Mouse (Mus musculus): ENCODE data around the gene Hadhb.

The Hadhb gene

GRCm38 (mm10) chr5:30154474-30155394 is at the start of gene Hadhb, which contains the start of gene Hadha:
TSS of gene Hadhb (plus strand) at chr5:30155248.
TSS of gene Hadha (minus strand) at chr5:30155162.
- DNase-seq (ENCODE audit: low spot score): peak; percentile 87

DNA sequence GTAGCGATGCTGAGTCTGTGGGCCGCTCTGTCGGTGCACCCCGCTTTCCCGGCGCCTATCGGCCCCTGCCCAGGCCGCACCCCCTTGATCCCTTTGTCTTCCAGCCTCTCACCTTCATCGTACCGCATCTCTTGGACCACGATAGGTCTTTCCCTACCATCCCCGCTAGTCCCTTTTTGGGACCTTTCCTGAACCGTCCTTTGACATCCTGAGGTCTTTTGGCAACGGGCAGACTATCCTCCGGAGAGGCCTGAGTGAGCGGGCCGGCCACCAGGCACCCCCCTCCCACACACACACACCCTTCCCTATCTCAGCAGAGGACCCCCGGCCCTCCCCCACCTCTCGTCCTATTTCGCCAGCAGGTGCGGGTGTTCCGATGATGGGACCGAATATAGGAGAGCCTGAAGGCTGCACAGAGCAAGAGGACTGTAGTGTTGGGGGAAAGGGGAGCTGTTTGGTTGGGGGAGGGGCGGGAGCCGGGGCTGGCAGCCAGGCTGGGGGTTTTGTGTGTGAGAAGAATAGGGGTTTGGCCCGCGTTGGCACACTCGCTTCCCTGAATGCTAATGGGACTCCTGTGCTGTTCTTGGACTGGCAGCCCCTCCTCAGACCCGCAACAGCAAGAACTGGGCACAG is 49.3 kb upstream of the Hadhb start, which contains the start of gene 3110082J24Rik:
Gene 3110082J24Rik (minus strand): TSS at position 419 of the 633 bp plus-strand sequence.
- DNase-seq (ENCODE audit: low spot score): no peak

DNA sequence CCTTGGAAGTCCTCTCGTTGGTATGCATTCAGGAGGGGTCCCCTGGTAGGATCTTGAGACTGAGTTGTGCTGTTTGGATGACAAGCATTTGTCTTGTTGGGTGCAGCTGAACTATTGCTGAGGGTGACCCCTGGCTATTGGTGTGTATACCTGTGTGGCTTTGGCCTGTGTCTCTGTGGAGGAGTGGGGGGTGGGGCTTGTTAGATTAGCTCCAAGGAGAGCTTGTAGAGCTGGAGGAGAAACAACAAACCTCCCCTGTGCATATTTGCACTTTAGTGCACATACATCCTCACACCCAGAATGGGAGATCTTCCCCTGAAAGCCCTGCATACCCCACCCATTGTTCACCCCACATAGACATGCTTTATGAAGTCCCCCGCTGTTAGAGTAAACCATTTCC is 48.3 kb upstream of the Hadhb start:
- no peak for DNase-seq (ENCODE audit: low spot score)

DNA sequence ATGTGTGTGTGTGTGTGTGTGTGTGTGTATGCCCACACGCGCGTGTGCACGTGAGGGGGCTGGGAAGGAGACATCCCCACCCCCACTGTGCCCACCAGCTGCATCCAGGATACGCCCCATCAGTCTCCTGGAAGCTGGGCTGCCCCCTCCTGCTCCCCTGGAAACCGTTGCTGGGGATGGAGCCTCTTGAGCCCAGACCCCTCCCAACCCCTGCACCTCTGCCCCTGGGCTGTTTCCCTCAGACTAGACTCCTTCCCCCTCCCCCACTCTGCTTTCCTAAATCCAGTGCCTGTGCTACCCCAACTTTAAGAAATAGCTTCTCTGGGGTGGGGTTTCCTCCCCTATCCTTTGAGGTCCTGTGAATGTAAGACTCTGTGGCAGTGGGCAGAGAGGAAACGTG is 47.9 kb upstream of the Hadhb start:
- no peak for DNase-seq (ENCODE audit: low spot score)

GRCm38 (mm10) chr5:30107611-30108041 is 47.4 kb upstream of the Hadhb start:
- DNase-seq (ENCODE audit: low spot score): no peak

DNA sequence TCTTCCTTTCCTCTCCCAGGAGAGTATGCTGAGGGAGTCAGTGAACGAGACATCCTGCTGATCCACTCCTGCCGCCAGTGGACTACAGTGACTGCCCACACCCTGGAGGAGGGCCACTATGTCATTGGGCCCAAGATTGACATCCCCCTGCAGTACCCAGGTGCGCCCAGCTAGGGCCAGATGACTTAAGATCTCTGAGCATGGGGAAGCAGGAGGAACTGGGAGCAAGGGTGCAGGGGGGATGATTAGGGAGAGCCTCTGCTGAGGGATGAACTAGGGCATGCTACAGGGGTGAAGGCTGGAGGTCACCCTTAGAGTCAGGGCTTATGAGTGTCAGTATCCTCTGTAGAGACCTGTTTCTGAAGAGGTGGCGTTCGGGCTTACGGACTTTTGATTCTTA is 46.8 kb upstream of the Hadhb start:
- no peak for DNase-seq (ENCODE audit: low spot score)

GRCm38 (mm10) chr5:30109899-30110298 is 45.1 kb upstream of the Hadhb start:
- no peak for DNase-seq (ENCODE audit: low spot score)

DNA sequence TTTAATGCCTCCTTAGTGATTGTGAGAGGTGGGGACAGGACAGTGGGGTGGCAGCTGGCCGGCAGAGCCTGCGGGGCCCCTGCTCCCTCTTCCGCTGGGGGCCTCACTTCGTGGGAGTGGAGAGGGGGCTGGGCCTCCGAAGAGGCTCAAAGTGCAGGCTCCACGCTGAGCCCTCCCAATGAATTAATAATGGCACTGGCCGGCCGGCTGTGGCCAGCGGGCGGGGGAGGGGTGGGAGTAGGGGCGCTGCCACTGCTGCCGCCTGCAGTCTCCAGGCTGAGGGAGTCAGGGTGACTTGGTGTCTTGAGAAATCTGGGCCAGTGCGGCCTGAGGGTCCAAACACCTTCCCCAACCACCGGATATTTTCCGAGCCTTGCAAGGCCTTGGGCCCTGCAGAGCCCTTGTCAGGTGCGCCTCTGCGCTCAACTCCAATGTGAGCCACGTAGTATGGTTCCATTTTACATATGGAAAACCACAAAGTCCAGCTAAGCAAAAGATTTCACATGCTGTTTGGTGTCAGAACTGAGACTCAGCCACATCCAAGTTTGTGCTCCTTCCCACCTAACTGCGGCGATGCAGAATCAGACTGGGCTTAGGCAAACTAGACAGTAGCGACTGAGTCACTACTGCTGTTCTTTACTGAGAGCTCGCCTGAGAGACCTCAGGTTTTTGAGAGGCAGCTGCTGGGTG is 44.5 kb upstream of the Hadhb start:
- no peak for DNase-seq (ENCODE audit: low spot score)

DNA sequence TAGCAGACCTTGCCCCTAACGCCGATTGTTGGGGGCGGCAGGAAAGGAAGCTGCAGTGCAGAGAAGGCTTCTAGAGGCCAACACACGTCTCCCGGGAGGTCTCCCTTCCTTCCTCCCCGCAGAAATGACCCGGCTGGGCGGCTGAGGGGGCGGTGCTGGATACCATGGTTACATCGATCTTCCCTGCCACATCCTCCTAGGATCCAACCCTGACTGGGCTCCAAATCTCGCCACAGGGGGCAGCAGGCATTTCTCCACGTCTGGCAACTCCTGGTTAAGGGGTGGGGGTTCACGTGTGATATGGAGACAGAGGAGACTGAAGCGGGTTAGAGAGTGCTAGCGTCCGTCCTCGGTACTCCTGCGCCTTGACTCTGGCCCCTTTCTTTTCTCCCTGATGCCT is 43.9 kb upstream of the Hadhb start:
- DNase-seq (ENCODE audit: low spot score): no peak

GRCm38 (mm10) chr5:30111771-30112170 is 43.3 kb upstream of the Hadhb start:
- no peak for DNase-seq (ENCODE audit: low spot score)

- DNase-seq (ENCODE audit: low spot score): no peak
These were observed 42.4 kb upstream of the Hadhb start for GRCm38 (mm10) chr5:30112533-30113068.

GRCm38 (mm10) chr5:30113881-30114760 is 40.9 kb upstream of the Hadhb start:
- no peak for DNase-seq (ENCODE audit: low spot score)

DNA sequence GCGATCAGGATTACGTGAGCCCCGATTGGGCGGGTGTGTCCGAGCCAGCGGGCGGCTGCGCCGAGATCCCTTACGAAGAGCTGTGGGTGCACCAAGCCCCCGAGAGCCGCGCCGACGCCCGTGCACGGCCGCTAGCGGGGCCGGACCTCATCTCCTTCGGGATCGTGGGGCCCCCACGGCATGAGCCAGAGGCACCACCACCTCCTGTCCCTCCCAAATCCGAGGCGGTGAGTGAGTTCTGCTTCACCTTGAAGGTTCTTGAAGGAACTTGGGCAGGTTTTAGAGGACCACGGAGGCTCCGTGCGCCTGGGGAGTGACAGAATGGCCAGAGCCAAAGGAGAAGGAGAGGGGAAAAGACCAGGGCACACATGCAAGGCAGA is 40.3 kb upstream of the Hadhb start:
- no peak for DNase-seq (ENCODE audit: low spot score)

DNA sequence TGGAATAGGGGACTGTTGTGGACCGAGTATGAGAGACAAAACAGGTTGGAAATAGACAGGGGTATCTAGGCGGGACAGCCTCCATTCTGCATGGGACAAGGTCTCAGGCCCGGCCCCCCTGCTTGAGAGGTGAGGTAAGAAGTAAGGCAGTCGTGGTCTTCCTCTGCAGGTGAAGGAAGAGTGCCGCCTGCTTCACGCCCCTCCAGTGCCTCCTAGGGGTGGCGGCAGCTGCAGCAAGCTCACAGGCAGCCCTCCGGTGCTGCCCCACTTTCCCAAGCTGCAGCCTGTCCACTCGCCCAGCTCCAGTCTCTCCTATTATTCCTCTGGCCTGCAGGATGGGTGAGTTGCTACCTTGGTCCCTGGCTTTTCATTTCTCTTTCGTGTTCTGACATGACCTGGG is 39.3 kb upstream of the Hadhb start:
- no peak for DNase-seq (ENCODE audit: low spot score)

- DNase-seq (ENCODE audit: low spot score): no peak
These were observed 37.0 kb upstream of the Hadhb start for GRCm38 (mm10) chr5:30118018-30118417.

GRCm38 (mm10) chr5:30119163-30119562 is 35.9 kb upstream of the Hadhb start:
- no peak for DNase-seq (ENCODE audit: low spot score)

DNA sequence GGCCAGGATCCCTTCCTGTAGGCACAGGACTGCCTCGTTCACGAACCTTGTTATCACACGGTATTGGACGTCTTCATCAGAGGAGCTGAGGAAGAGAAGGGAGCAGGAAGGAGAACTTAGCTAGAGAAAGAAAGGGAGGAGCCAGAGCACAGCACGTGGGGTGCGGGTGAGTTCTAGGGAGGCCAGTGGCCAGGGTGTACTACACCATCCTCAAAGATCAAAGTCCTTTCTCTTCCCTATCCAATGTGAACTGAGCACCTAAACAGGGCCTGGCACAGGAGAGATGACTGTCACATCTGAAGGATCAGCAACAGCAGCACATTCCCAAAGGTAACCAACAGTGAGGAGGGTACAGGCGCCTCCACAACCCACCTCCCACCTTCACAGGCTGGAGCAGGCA is 34.9 kb upstream of the Hadhb start:
- DNase-seq (ENCODE audit: low spot score): no peak

DNA sequence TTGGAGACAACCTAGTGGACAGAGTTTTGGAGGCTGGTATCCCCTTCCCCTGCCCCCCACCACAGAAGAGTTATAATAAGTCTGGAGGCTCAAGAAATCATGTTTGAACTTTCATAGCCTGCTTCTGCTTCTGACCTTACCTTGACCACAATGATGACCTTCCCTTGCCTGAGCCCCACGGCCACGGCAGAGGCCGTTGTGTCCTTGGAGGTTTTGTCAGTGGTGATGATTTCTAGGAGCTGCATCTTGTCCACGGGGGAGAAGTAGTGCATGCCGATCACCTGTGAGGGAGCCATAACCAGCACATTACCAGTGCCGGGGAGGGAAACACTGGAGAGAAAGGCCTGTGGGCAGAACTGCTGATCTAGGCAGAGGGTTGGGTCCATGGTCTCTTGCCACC is 32.6 kb upstream of the Hadhb start:
- DNase-seq (ENCODE audit: low spot score): no peak

GRCm38 (mm10) chr5:30125587-30125986 is 29.5 kb upstream of the Hadhb start:
- DNase-seq (ENCODE audit: low spot score): peak; percentile 34

DNA sequence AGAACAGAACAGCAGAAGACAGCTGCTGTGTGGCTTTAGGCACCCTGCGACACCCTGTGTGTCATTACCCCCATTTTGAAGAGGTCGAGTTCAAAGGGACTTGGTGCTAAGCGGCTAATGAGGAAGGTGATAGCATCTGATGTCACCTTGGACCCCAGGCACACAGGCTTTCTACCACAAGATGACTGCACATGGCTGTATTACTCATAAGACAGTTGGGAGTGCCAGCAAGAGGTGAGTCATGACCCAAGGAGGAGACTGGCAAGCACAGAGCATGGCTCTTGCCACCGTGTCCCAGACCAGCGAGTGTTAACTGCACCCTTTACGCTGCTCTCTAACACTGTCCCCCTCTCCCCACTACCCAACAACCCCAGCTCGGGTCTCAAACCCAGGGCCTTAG is 28.3 kb upstream of the Hadhb start:
- no peak for DNase-seq (ENCODE audit: low spot score)

DNA sequence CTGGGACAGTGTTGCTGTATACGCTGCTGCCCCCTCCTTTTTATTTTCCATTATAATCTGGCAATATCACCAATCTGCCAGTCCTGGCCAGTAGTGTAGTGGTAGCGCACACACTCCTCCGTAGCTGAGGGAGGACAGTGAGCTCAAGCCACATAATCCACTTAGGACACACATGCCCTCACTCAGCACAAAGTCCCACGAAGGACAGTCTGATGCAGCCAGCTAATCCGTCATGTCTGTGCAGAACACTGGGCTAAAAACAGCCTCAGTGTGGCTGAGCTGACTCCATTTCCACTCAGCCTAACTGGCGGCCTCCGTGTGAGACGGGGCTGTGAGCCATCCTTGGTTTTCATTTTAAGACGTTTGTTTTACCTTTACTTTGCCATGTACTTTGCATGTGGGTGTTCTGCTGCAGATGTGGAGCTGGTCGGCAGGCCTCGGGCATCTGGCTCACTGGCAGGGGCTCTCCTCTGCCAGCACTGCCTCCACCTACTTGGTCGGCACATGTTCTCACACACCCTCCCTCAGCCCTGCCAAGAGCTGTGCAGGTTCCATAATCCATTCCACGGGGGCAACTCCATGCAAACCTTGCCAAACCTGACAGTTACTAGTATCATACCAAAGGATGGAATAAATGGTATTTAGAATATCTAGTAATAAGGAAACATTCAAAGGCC is 27.0 kb upstream of the Hadhb start:
- DNase-seq (ENCODE audit: low spot score): no peak
